Mouse (Mus musculus) left cerebral cortex, adult 11 months (tissue): ENCODE data around the gene Zfp454.
A peak's percentile ranks its signal among the peaks of the same experiment; 100 is the strongest.

Source experiments
- DNase-seq: peaks from one replicate; pipeline ENCODE4 v3.0.0; 2022; ENCODE audit warnings: low spot score

Zfp454 gene

GRCm38 (mm10) chr11:50887390-50888128, at the start of gene Zfp454:
TSS of gene Zfp454 (minus strand) at chr11:50887651.
- peak; percentile 93 for DNase-seq

- DNase-seq, result no peak
Observed at GRCm38 (mm10) chr11:50932040-50932439, 44.6 kb upstream of the Zfp454 start.

- DNase-seq, result peak; percentile 88
Observed at GRCm38 (mm10) chr11:50931451-50931866, 44.0 kb upstream of the Zfp454 start, which contains the start of gene Zfp354b. TSS of gene Zfp354b (minus strand) at chr11:50931633.

DNA sequence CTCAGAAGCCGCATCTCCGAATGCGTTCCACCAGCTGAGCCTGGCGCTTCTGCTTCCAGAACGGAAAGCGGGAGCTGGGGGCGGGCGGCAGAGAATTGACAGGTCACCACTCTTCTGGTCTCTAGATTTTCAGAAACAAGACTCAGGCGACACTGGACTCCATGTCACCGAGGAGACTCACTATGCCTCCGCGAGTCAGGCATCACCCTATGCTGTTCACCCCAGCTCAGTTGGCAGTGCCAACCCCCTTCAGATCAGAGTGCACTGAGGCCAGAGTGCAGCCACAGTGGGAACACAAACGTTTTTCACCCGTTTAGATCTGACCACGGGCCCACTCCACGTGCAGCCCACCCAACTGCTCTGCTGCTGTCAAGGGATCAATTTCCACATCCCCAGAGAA, 43.6 kb upstream of the Zfp454 start:
- DNase-seq, result no peak

- no peak for DNase-seq
Observed at GRCm38 (mm10) chr11:50930469-50931014, 43.1 kb upstream of the Zfp454 start.

DNA sequence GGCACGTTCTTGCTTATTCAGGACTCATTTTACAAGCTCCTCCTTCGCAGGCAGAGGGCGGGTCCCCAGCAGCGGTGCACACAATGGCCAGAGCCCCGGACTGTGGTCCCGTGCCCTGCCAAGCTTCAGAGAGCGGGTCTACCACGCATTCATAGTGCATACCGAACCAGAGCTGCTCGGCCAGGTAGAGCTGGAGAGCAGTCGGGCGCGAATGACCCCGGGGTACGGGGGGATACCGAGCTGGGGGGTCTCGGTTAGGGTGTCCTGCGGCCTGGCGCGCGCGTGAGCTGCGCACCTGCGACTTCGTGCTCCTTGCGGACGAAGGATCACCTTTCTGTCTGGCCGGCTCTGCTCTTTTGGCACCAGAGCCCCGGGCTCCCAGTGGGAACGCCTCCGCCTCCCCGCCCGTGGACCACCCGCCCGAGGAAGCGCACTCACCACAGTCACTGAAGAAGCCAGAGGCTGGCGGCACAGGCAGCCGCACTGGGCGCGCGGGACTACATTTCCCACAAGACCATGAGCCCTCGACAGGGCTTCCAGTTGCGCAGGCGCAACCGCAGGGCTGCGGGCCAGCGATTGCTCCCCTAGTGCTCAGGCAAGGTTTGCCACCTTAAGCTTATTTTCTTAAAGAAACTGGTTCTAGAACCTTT, 28.3 kb upstream of the Zfp454 start, which contains the start of gene Zfp2:
Gene Zfp2 (minus strand): TSS at position 495 of the 650 bp plus-strand sequence.
- DNase-seq, result peak; percentile 85

GRCm38 (mm10) chr11:50914461-50914860, 27.0 kb upstream of the Zfp454 start:
- DNase-seq, result no peak

GRCm38 (mm10) chr11:50913301-50913700, 25.9 kb upstream of the Zfp454 start:
- DNase-seq, result no peak

DNA sequence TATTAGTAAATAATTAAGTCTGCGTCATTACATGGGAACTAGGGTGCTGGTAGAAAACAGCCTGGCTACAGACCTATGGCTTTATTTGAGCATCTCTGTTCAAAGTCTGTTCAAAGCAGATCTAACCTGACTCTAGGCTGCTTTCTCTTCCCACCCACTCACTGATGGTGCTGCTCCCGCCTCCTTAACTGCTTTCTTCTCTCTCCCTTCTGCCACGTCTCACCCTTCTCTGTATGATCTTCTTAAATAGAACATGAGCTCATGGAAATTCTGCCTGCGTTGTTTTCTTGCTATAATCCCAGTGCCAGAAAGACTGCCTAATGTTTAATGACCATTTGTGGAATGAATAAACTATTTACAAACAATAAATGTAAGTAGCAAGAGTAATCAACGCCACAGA, 20.7 kb upstream of the Zfp454 start:
- DNase-seq, result no peak

GRCm38 (mm10) chr11:50897359-50897758, 9.9 kb upstream of the Zfp454 start:
- DNase-seq, result no peak

GRCm38 (mm10) chr11:50892441-50892840, 5.0 kb upstream of the Zfp454 start:
- no peak for DNase-seq

- DNase-seq, result no peak
Observed at GRCm38 (mm10) chr11:50886933-50887293, 538 bp downstream of the Zfp454 start.

DNA sequence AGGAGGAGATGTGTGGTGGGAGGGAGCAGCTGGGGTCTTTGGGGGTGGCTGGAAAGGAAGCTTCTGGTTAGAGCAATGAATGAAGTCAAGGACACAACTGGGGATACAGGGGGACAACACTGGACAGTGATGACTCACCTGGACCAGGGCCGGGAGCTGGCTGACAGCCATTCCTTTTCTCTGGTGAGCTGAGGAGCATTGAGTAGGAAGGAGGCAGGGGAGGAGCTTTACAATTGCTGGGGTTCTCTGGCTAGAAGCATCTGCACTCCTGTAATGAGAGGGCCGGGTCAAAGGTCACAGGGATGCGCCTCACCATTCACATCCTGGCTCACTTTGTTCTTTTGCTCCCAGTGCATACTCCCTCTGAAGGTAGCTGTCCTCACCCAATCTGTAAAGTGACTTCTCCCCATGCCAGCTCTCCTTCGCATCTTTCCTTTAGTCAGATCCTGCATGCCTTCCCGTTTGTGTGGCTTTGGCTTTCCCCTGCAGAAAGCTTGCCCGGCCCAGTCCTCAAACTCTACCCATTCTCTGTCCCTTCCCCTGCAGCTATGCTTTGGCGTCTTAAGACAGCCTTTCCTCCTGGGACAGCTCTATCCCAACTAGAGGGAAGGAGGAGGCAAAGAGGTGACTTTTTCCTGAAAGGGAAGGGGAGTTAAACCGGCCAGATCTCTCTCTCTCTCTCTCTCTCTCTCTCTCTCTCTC, 1.1 kb downstream of the Zfp454 start:
- DNase-seq, result no peak

GRCm38 (mm10) chr11:50883756-50884155, 3.7 kb downstream of the Zfp454 start:
- no peak for DNase-seq

GRCm38 (mm10) chr11:50878641-50879040, 8.8 kb downstream of the Zfp454 start:
- no peak for DNase-seq

DNA sequence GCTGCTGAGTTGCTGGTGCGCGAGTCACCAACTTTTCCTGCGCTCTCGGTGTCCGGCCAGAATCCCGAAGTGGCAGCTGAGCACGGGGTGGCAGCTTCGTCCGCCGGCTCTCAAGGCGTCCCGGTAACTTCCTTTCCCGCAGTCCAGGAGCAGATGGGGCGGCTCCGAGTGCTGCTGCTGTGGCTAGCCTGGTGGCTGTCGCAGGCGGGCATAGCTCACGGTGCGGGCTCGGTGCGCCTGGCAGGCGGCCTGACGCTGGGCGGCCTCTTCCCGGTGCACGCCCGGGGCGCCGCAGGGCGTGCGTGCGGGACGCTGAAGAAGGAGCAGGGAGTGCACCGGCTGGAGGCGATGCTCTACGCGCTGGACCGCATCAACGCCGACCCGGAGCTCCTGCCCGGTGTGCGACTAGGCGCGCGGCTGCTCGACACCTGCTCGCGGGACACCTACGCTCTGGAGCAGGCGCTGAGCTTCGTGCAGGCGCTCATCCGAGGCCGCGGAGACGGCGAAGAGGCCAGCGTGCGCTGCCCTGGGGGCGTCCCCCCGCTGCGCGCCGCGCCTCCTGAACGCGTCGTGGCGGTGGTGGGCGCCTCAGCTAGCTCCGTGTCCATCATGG, 36.4 kb downstream of the Zfp454 start:
- DNase-seq, result no peak

DNA sequence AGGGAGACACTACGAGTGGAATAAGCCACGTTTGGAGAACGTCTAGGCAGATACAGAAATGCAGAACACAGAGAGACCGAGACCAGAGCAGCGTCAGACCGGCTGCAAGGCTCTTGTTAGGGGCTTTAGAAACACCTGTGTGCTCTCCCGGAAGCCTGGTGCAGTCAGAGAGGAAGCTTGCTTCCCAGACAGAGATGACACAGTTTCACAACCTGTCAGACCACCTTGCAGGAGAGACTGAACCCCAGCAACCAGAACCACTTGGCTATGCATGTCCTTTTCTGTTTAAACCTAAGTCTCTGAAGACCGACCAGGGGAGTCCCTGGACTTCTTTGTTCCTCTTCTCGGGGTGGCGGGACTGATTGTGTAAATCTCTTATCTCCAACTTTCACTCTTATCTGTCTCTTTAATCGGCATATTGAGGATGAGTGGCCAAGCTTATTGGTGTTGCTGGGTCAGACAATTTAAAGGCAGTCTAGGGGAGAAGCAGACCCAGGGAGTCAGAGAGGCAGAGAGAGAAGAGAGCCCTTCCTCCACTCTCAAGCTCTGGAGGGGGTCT, 37.2 kb downstream of the Zfp454 start, which contains the start of gene Grm6:
Gene Grm6 (plus strand): TSS at position 509 of the 559 bp plus-strand sequence.
- no peak for DNase-seq

DNA sequence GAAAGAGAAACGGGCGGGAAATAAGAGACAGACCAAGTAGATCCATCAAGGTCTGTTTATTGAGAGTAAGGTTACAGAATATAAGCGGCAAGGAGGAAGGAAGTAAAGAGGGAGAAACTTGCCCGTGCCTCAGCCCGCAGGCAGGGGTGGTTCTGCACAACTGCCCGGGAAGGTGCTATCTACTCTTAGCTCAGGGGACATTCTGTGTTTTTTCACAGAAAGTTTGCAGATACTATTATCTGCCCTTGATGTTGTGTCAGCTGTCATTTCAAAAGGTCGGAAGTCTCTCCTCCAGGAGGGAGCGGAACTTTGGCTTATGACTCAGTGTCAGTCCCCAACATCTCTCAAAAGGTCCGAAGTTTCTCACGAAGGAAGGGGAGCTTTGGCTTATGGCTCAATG, 38.1 kb downstream of the Zfp454 start:
- no peak for DNase-seq

DNA sequence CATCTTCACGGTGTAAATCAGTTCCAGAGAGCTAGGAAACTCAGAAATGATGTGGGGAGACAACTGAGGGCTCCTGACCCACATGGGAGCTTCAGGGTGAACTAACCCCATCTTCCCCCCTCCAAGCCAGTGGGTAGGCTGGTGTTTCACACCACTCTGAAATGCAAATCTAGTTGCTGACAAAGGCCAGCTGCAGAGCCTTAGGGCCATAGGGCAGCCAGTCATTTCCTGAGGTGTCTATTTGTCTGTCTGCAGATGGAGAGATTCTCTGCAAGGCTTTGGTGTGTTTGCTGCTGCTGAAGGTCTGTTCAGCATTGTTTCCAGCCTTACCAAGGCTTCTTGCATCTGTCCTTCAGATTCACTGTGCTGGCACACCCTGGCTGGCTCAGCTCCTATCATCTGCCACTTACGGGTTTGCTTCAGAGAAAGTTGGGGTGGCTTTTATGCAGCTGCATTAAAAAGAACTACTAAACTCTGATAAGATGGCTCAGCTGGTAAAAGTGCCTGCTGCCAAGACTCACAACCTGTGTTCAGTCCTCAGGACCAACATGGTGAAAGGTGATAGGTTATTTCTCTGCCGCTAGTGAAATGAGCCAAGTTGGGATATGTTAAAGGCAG, 38.8 kb downstream of the Zfp454 start:
- DNase-seq, result no peak

DNA sequence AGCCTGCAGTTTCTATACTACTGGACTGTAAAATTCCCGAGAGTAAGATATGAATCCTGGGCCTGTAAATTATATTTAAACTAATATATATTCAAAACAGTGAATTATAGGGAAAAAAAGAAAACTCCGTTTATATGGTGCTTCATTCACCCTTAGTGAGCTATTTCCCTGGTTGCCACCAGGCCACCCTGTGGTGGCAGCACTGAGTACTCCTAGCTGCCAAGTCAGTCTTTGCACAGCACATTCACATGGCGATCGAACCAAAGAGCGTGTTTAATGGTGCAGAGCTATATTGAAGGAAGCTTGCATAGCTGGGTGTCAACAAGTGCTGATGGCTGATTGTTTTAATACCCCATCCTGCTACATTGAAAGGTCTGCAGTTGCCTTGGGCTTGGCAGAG, 40.4 kb downstream of the Zfp454 start:
- DNase-seq, result no peak

GRCm38 (mm10) chr11:50845951-50846350, 41.5 kb downstream of the Zfp454 start:
- DNase-seq, result no peak
